Mouse (Mus musculus): Measurements from ENCODE around the gene Hnrnph3.

Hnrnph3 gene

DNA sequence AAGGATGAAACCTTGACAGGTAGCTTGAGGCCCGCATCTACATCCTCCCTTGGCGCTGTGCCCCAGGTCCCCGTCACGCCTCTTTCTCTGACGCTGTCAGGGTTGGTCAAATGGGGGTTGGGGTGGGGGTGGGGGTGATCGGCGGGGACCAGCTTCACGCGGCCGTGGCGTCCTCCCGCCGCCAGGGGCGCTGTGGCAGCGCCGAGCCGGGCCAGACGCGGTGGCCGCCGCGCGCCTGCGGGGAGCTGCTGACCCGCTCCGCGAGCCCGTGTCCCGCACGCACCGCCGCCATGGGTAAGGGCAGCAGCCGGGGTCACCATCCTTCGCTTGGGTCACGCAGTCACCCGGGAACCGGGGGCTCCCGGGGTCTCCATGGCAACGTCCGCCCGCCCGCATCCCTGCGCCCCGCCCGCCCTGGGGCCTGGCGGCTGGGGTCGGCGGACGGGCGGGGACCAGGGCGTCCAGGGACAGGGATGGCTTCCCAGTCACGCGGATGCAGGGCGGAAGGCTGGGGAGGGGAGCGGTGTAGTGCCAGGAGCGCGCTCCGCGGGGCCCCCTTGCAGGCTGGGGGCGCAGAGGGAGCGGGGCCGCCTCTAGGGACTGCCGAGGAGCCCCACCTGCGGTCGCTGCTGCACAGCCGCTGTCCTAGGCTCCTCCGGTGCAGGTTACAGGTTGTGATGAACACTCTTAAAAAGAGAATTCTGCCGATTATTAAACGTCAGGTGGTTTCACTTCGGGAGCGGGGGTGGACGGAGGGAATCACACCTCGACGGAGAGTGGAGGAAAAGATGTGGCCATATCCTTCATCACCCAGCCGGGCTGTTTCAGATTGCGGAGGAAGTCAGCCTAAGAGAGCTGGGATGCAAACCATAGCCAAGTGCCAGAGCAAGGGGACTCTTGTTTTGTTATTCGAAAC lies 43.7 kb downstream of the Hnrnph3 start, which contains the start of gene Rufy2:
Gene Rufy2 (plus strand): TSS at position 185 of the 916 bp plus-strand sequence.
- peak; percentile 88 for DNase-seq

DNA sequence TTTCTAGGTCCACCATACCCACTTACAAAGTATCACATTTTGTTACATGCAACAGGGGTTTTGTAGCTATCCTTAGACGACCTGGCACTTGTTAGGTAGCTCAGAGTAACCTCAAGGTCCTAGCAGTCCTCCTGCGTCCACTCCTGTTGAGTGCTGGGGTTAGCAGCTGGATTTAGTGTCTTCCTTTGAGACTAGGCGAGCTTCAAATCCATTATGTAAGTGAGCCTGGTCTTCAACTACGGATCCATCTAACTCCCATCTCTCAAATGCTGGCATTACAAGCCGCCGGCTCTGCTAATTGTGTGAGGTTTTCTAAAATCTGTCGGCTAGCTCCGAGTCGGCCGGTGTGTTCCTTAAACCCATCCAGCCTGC lies 44.4 kb downstream of the Hnrnph3 start:
- DNase-seq = no peak

GRCm38 (mm10) chr10:62971821-62972220 lies 52.2 kb downstream of the Hnrnph3 start:
- no peak for DNase-seq

DNA sequence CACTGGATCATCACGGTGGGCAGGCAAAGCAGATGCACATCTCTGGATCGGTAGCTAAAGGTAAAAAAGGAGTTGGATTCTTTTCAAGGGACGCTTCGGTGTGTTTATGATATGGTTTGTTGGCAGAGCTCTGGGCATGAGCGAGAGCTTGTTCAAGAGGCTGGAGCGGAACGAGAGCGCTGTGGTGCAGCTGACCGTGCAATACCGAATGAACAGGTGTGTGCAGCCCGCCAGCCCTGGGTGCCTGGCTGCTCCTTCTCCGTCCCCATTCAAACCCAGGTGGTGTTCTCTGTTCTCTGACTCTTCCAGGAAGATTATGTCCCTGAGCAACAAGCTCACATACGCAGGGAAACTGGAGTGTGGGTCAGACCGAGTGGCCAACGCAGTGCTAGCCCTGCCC lies 57.7 kb downstream of the Hnrnph3 start:
- no peak for DNase-seq

DNA sequence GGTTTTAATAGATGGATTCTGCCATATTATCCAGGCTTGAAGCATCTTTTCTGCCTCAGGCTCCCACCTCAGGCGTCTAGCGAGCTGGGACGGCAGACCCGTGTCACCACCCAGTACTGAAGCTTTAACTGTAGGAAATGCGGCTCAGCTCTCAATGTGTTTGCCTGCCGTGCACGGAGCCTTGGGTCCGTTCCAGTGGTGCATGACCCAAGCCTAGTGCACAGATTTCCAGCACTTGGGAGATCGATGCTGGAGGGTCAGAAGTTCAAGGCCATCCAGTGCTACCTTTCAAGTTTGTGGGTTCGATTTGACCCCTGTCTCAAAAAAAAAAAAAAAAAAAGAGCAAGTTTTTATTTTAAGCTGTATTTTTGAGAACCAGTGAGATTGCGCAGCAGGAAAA lies 58.2 kb downstream of the Hnrnph3 start:
- DNase-seq = no peak

Data from lung, postnatal 36 days (tissue).